Mouse (Mus musculus) kidney, adult 18-20 months (tissue): ENCODE measurements at regions not wholly inside any gene's neighbourhood (a gene's known extent, or its start where the extent isn't known, plus 50 kb on each side); places are given as distances from the start of the nearest gene placed in this dataset.
A peak's percentile ranks its signal among the peaks of the same experiment; 100 is the strongest.

ENCODE experiments used
- DNase-seq: peaks from one replicate; pipeline ENCODE4 v3.0.0; 2021

DNA sequence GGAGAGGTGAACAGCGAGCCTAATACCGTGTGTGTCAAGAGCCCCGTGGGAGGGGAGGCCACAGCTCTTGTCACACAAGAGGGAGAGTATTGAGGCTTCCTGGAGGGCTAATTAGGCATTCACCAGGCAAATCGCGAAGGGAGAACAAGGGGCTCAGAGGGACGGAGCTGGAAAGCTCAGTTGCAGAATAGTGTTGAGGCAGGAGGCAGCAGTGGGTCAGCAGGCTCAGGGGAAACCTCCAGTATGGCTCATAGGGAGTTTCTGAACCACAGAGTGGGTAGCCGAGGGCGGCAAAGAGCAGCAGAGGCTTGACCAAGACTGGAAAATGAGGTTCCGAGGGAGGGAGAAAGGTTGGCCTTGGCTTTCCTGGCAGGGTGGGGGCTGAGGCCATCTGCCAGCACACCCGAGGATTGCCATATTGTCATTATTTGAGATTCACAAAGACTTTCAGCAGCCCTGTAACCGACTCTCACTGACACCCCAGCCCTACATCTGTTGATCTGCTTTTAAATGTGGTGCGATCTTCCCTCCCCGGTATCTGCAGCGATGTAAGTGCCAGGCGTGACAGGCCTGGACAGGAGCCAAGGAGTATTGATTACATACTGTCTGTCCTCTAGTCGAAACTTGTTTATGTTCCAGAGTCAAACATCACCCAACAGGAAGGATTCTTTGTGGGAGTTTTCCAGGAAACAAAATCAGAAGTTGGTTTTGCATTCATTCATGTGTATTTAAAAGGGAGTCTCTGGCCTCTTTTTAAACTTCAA is 198.5 kb downstream of the Enc1 start:
- no peak for DNase-seq

- no peak for DNase-seq
Measured at GRCm38 (mm10) chr13:97438692-97439091, 197.8 kb downstream of the Enc1 start.

DNA sequence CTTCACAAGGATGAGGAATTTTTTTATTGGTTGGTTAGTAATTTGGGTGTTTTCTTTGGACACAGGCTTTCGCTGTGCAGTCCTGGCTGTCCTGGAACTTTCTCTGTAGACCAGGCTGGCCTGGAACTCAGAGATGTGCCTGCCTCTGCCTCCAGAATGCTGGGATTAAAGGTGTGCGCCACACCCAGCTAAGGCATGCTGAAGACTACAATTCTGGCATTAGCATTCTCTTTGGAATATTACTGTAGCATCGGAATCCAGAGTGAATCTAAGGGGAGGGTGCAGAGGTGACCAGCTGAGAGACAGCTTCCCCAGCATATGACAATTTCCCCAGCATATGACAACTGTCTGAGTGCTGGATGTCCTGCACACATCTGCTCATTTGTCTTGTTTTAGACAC is 197.4 kb downstream of the Enc1 start:
- DNase-seq, result no peak

- no peak for DNase-seq
Measured at GRCm38 (mm10) chr13:97436719-97437350, 195.9 kb downstream of the Enc1 start.

DNA sequence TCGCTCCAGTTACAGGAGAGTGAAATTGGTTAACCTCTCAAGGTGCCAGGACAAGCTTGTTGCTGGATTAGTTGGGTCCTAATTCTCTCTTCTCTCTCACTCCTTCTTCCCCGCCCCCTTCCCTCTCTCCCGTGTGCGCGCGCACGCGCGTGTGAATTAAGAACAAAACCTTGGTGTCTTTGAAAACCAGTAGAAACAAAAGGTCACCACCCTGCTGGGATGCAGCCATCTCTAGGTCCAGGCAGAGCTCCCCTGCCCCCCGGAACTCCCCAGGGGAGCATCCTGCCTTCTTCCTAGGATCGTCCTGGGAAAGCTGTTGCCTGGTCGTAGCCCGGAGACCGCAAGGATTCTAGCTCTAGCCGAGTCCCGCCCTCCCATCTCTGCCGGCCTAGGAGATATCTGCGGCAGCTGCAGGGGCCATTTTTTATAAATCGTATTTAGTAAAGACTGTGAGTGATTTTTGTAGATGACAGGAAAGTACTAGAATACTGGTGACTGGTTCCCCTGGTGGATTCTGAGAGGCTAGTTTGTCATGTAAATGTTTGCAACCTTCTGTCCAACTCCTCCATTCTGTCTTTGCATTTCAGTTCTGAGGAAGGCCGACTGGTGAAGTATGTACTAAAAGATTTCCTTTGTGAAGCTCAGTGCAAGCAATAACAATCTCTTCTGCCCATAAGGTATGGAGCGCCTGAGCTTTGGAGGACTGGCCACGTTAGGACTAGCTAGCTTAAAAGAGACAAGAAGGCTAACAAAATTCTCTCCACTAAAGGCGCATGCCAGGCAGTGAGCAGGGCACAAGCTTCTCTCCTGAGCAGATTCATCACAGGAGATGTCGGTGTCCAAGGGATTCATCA is 195.2 kb downstream of the Enc1 start:
- peak; percentile 33 for DNase-seq

DNA sequence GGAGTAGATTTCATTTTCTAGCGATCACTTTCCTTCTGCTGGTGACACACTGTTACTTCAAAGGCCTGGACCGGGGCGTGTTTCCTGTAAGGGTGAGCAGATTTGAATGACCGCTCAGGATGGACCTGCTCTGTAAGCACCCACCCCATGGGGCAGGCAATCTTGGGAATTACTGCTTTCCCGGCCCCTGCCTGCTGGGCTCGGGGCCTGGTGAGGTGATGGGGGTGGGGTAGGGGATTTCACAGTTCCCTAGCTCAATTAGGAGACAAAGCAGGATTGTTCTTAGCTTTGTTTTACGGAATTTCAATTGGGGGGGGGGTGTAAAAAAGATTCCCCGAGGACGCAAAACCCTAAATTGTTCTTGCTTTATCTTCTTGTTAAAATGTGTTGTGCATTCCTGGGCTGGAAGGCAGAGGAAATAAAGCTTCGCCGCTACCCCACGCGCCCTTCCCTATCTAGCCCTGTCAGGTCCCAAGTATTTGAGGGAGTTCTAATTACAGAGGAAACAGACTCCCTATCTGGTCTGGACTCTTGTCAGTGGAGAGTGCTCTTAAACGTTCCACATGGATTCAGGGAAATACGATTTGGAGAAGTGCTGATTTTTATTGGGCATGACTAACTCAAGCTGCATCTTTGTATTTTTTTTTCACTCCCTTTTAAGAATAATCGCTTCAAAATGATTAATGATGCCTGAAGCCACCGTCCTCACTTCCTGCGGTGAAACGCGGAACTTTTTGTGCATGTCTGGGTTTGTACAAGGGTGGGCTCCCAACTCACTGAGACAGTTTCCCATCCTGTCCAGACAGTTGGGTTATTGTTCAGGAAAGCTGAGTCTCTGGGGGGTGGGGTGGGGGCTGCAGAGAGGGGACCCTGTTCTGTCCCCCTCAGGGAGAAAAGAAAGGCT is 194.3 kb downstream of the Enc1 start:
- no peak for DNase-seq

DNA sequence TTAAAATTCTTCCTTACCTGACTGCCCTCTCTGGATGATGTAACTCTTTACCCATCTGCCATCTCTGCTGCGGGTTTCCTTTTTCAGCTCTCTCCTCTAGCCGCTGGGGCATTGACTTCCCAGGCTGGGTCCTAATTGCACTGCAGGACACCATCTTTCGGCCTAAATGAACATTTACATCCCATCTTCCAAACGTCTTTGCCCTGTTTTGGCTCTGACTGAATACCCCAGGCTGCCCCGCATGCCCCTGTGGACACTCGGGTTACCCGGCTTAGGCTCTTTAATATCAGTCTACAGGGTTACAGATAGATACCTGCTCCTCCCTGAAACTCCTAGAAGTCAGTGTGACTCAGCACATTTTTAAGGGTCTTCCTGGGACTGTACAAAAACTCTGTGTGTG is 193.3 kb downstream of the Enc1 start:
- DNase-seq, result no peak

DNA sequence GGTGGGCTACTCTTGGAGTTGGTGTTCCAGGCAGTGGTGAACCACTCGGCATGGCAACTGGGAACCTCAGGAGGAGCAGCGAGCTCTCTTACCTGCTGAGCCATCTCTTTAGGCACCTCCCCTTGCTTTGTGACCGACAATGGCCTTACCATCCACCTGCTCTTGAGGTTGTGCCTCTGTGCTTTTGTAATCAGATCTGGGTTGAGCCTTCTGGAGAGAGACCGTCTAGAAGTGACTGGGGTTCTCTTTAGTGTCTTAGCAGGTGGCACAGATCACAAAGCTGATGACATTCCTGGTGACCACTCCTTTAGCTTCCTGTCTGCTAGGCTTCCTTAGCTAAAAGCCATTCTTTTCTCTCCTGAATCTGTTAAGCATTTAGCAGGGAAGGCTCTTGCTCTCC is 191.7 kb downstream of the Enc1 start:
- no peak for DNase-seq

GRCm38 (mm10) chr13:97430885-97431284 is 190.0 kb downstream of the Enc1 start:
- DNase-seq, result no peak

DNA sequence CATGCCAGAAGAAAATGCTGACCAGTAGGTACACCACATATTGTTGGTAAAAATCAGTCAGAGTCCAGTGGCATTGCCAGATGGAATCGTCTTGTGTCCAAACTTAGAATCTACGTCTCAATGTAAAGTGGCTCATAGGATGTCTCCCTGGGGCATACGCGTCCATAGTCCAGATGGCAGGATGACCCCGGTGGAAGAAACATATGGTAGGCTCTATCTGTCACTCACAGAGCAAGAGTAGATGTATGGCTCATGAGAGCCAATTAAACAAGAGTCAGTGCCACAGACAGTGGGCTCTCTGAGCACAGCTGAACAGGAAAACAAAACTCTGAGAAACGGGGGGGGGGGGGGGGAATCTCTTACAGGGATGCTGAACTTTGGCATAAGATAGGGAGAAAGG is 187.3 kb downstream of the Enc1 start:
- DNase-seq, result no peak

- DNase-seq, result no peak
Measured at GRCm38 (mm10) chr13:97427537-97427936, 186.6 kb downstream of the Enc1 start.

DNA sequence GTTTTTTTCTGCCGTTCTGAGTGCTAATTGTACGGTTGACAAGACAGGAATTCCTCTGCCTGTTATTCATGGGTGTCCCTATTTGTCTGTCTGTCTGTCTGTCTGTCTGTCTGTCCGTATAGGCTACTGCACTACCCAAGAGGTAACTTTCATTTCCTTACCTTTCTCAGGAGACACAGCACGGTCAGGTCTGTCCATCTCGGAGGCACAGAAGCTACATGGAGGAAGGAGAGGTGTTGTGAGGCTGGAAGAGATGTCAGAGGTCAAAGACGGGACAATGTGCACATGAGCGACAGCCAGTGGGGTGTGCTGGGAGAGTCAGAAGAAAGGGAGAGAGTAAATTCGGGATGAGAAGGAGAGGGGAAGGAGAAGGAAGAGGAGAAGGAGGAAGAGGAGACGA is 184.8 kb downstream of the Enc1 start:
- DNase-seq, result no peak

GRCm38 (mm10) chr13:97423911-97424310 is 183.0 kb downstream of the Enc1 start:
- DNase-seq, result no peak

DNA sequence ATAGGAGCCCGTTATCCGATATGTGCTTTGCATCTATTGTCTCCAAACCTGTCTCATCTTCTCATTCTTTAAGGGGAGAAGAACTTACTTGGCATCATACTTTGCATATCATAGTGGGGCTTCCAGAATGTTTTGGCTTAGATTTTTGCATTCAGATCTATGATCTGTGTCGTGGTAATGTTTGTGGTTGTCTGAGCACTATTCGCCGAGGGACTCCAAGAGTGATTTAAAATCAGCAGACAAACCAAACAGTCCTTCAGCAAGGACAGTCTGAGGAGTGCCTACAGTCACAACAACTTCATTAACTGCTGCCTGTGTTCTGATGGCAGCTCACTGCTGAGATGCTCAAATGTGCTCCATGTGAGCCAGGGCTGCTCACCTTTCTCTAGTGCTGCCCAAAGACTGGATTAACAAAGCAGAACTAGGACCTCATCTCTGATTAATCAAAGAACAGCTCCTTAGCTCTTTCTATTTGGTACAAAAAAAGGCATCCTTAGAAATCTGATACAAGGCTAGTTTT is 182.5 kb downstream of the Enc1 start:
- no peak for DNase-seq

DNA sequence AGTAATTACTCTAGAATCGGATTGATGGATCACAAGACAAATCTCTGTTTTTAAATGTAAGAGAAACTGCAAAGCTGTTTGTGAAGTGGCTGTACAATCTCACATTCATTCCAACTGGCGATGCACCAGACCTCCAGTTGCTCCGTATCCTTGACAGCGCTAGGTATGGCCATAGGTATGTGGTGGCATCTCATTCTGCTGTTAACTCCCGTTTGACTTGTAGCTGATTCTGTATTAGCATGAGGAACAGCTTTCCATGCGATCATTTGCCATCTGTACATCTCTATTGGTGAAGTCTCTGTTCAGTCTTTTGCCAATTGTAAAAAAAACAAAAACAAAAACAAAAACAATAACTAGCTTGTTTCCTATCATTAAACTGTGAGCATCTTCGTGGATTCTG is 182.0 kb downstream of the Enc1 start:
- no peak for DNase-seq

DNA sequence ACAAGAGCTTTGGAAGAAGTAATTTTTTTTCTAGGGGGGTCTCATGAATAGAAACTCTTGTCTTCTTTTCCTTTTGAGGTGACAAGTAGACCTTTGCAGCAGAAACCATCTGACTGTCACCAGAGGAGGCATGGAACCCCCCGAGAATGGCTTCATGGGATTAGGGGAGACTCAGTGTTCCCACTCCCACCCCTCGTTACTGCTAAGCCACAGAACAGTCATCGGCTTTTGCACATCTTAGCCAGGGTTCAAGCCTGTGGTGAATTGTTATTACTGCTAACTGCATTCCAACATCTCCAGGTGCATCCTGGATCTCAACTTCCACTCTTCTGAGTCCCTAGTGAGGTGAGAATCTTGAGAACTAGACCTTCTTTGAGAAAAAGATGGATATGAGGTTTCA is 180.9 kb downstream of the Enc1 start:
- DNase-seq, result no peak

DNA sequence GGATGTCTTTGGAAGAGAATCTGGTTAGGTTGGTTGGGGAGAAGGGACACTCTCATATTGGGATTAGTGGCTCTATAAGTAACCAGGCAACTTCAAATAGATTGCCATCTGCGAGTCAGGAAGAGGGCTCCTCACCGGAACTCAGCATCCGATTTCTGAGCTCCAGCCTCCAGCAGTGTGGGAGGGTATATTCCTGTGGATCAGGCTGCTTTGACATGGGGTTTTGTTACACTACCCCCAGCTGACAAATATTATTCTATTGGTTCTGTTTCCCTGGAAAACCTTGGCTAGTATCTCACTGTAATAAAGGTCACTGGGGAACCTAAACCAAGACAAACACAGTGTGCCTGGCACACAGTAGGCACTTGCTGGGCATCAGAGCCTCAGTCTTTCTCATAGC is 179.9 kb downstream of the Enc1 start:
- no peak for DNase-seq

DNA sequence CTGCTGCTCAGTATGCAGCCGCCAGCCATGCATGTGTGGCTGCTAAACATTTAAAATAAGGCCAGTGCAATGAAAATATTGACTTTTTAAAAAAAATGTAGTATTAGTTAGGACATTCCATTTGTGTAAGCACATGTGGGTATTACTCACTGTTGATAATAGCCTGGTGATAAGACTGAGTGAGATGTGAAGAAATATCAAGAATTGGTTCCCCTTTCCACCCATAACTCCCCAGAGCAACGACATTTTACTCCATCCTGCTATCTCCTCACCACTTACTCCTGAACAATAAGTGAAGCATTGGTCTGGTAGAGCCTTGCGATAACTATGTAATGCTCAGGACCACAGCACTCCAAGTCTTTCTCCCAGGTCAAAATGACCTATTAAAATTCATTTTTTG is 178.2 kb downstream of the Enc1 start:
- no peak for DNase-seq

GRCm38 (mm10) chr13:97418681-97419080 is 177.8 kb downstream of the Enc1 start:
- DNase-seq, result no peak

DNA sequence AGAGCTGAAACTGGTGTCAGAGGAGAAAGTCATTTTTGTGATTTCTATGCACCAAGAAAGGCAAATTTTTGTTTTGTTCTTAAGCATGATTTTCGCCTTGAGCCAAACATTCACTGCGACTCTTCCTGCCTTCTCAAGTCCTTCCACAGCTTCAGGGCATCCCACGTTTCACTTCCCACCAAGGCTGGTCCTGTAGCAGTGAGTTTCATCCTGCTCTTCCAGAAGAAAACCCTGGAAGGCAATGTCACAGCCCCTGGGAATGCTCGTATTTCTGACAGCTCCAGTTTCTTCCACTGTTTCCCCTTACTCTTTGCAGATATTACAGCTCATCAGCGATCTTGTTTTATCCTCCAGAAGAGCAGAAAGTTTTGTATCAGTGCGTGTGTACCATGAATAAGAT is 177.2 kb downstream of the Enc1 start:
- no peak for DNase-seq

GRCm38 (mm10) chr13:97415927-97416709 is 175.2 kb downstream of the Enc1 start:
- no peak for DNase-seq

GRCm38 (mm10) chr13:97415381-97415780 is 174.5 kb downstream of the Enc1 start:
- DNase-seq, result no peak
